Comparison of ENCODE assay signal across 8 mouse cellular contexts in the genomic region with DNA sequence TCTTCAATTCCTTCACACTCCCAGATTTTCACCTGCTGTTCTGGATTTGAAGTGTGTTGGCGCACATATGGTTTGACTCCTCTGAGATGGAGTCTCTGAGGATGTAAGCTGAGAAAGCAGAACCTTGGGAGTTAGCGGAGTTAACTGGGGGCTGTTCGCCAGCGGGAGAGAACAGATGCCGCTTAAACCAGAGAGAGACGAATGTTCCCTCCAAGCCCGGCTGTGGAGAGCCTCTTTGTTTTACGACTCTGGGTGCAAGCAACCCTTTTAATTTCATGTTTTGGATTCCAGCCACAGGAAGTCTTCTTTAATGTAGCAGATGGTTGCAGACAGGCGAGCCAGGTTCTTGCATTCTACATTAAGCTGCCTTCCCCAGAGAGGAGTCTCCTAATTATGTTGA. TPM values are rescaled to one million over a fixed set of nuclear protein-coding genes. Genes with fewer than 3 reads are reported as not detected.
DNase-seq lines count a peak whose midpoint lies in the region; ATAC-seq and TF ChIP-seq lines count a peak whose summit lies in the region.

No protein-coding gene starts in this region.

- H3K4me1 ChIP-seq in heart, postnatal 0 days (ENCODE audit: control insufficient read depth, insufficient read depth), result peaks cover 4% of the 10 kb centered on the region; the same call in 1 of the 2 replicates
- peaks cover 2% of the 10 kb centered on the region; the same call in 1 of the 2 replicates for H3K4me1 ChIP-seq in heart, embryonic 11.5 days (ENCODE audit: control insufficient read depth, insufficient read depth, low read length)
- peaks cover 41% of the 10 kb centered on the region for H3K4me1 ChIP-seq in neural tube, embryonic 13.5 days (replicated peaks)

- no peak overlapping the region for H3K4me3 ChIP-seq in heart, postnatal 0 days (ENCODE audit: low read depth, low read length)
- no peak overlapping the region for H3K4me3 ChIP-seq in heart, embryonic 11.5 days (ENCODE audit: low read depth, low read length)
- H3K4me3 ChIP-seq in neural tube, embryonic 13.5 days, result no peak overlapping the region

- no peaks in the 10 kb centered on the region for H3K9me3 ChIP-seq in heart, postnatal 0 days (replicated peaks; ENCODE audit: control insufficient read depth, low read length)
- H3K9me3 ChIP-seq in heart, embryonic 11.5 days (replicated peaks; ENCODE audit: control insufficient read depth, low read length), result no peaks in the 10 kb centered on the region; the same call in 1 of the 2 replicates
- no peaks in the 10 kb centered on the region for H3K9me3 ChIP-seq in neural tube, embryonic 13.5 days

- no peak for TF ChIP-seq CTCF in heart, postnatal 0 days (IDR thresholded peaks at IDR 0.05; ENCODE audit: low read depth)

- no peak overlapping the region for H3K27ac ChIP-seq in heart, postnatal 0 days (ENCODE audit: low read depth)
- H3K27ac ChIP-seq in heart, embryonic 11.5 days (ENCODE audit: low read depth, low read length), result no peak overlapping the region
- peak overlapping the region; percentile 84 for H3K27ac ChIP-seq in neural tube, embryonic 13.5 days (replicated peaks)

- no peaks in the 10 kb centered on the region for H3K36me3 ChIP-seq in heart, postnatal 0 days (replicated peaks; ENCODE audit: control insufficient read depth, insufficient read depth, low read length)
- no peaks in the 10 kb centered on the region for H3K36me3 ChIP-seq in heart, embryonic 11.5 days (ENCODE audit: control insufficient read depth, insufficient read depth, low read length)
- no peaks in the 10 kb centered on the region for H3K36me3 ChIP-seq in neural tube, embryonic 13.5 days

- no peak overlapping the region for H3K9ac ChIP-seq in heart, postnatal 0 days (replicated peaks; ENCODE audit: low read depth, low read length)
- no peak overlapping the region for H3K9ac ChIP-seq in heart, embryonic 11.5 days (ENCODE audit: low read depth, low read length)
- peak overlapping the region; percentile 23; the same call in 1 of the 2 replicates for H3K9ac ChIP-seq in neural tube, embryonic 13.5 days

- no peak for DNase-seq in heart, postnatal 0 days (ENCODE audit: low spot score)
- peak; percentile 56 for DNase-seq in cerebellum, adult 8-10 months
- DNase-seq in frontal cortex, adult 2 months (ENCODE audit: extremely low spot score in 1 of 2, low spot score in 1 of 2), result peak; percentile 81 to 87
- peak; percentile 53 for DNase-seq in left cerebral cortex, adult 11 months (ENCODE audit: low spot score)
- no peak for DNase-seq in lung, postnatal 14 days

- TF ChIP-seq EP300 in heart, postnatal 0 days (IDR thresholded peaks at IDR 0.05; ENCODE audit: low read depth), result no peak

- H3K4me2 ChIP-seq in heart, postnatal 0 days (ENCODE audit: low read depth, low read length), result 0 out of 2 replicates have a peak overlapping the region, but pooled peaks have one; percentile 0
- H3K4me2 ChIP-seq in heart, embryonic 11.5 days, result no peak overlapping the region
- peak overlapping the region; percentile 40 for H3K4me2 ChIP-seq in neural tube, embryonic 13.5 days

- 24% methylated on average over 9 of the region's 9 CpGs for WGBS in heart, postnatal 0 days
- WGBS in heart, embryonic 11.5 days (ENCODE audit: insufficient replicate concordance), result 52% methylated on average over 9 of the region's 9 CpGs
- WGBS in neural tube, embryonic 13.5 days, result 6% methylated on average over 9 of the region's 9 CpGs

- H3K27me3 ChIP-seq in heart, postnatal 0 days (ENCODE audit: control insufficient read depth, insufficient read depth, low read length), result no peaks in the 10 kb centered on the region
- no peaks in the 10 kb centered on the region for H3K27me3 ChIP-seq in heart, embryonic 11.5 days (ENCODE audit: control insufficient read depth, insufficient read depth, low read length)
- no peaks in the 10 kb centered on the region for H3K27me3 ChIP-seq in neural tube, embryonic 13.5 days

- no peak for ATAC-seq in heart, postnatal 0 days (ENCODE audit: insufficient read depth, low read depth)
- no peak for ATAC-seq in heart, embryonic 11.5 days (replicated peaks; ENCODE audit: insufficient number of reproducible peaks, low FRiP score, low TSS enrichment)
- ATAC-seq in neural tube, embryonic 13.5 days (ENCODE audit: low read depth), result peak; percentile 21; the same call in 1 of the 2 replicates
- ATAC-seq in activated CD4-positive, CD25-positive, alpha-beta regulatory T cell, adult 4 months, result no peak

RNA-seq across cellular contexts. Expression of a gene that starts 4.4 kb away (rescaled TPM):
- total RNA-seq in heart, postnatal 0 days (2014; rRNA removed; ENCODE audit: low replicate concordance), result 29.2 and 36.9 TPM in 2 replicates
- 10.1 and 12.0 TPM in 2 replicates for polyA plus RNA-seq in heart, postnatal 0 days (2015; fragmentation: Nextera tagmentation; extraction: Ambion mirVana)
- 25.7 and 26.3 TPM in 2 replicates for polyA plus RNA-seq in heart, embryonic 11.5 days (2014; fragmentation: Nextera tagmentation; extraction: Ambion mirVana)
- polyA plus RNA-seq in frontal cortex, adult 2 months (2012; rRNA removed), result 20.3 and 21.7 TPM in 2 replicates
- polyA plus RNA-seq in neural tube, embryonic 13.5 days (2015; fragmentation: Nextera tagmentation; extraction: Ambion mirVana), result 22.7 and 25.7 TPM in 2 replicates
- 10 to 100 TPM in 1 of 2 experiments, 1 to 10 TPM in 1; 9.0 to 11.7 TPM for polyA plus RNA-seq in activated CD4-positive, CD25-positive, alpha-beta regulatory T cell, adult 4 months (2017; shearing (Covaris generic))

RNA-seq across cellular contexts. Expression of a gene that starts 55.2 kb away (rescaled TPM):
- not detected in 2 replicates for total RNA-seq in heart, postnatal 0 days (2014; rRNA removed; ENCODE audit: low replicate concordance)
- polyA plus RNA-seq in heart, postnatal 0 days (2015; fragmentation: Nextera tagmentation; extraction: Ambion mirVana), result not detected in 2 replicates
- polyA plus RNA-seq in heart, embryonic 11.5 days (2014; fragmentation: Nextera tagmentation; extraction: Ambion mirVana), result 0.84 and 0.89 TPM in 2 replicates
- polyA plus RNA-seq in frontal cortex, adult 2 months (2012; rRNA removed), result 9.2 and 10.6 TPM in 2 replicates
- polyA plus RNA-seq in neural tube, embryonic 13.5 days (2015; fragmentation: Nextera tagmentation; extraction: Ambion mirVana), result 1.0 and 1.6 TPM in 2 replicates
- not detected for polyA plus RNA-seq in activated CD4-positive, CD25-positive, alpha-beta regulatory T cell, adult 4 months (2017; shearing (Covaris generic))

Comparison
In these comparisons a context has a peak if more than half of its experiments do, and no peak if none do; other contexts are left out.
1. DNase-seq: peak in cerebellum, adult 8-10 months (single experiment), frontal cortex, adult 2 months (2 of 2) and left cerebral cortex, adult 11 months (single experiment); none in heart, postnatal 0 days (single experiment) and lung, postnatal 14 days (single experiment).